Mouse (Mus musculus) myocyte (in vitro differentiated cells): Measurements from ENCODE around the gene Lrmda. TPM values are rescaled to one million over a fixed set of nuclear protein-coding genes. Genes with fewer than 3 reads are reported as not detected.

Source experiments
- H3K27me3 ChIP-seq: one replicate; pipeline ENCODE4 v1.6.1; 2011; ENCODE audit not compliant: control insufficient read depth, insufficient read depth, insufficient read length
- H3K36me3 ChIP-seq: one replicate; pipeline ENCODE4 v1.6.1; 2011; ENCODE audit not compliant: control insufficient read depth, insufficient read depth
- H3K4me2 ChIP-seq: one replicate; pipeline ENCODE4 v1.6.1; 2011; ENCODE audit warnings: low read depth, control low read depth
- H3K4me3 ChIP-seq: one replicate; pipeline ENCODE4 v1.5.1; 2011; ENCODE audit warnings: mild to moderate bottlenecking, control low read depth, moderate library complexity
- H3K79me2 ChIP-seq: one replicate; pipeline ENCODE4 v1.6.1; 2011; ENCODE audit not compliant: control insufficient read depth, insufficient read depth
- H3ac ChIP-seq: one replicate; pipeline ENCODE4 v1.6.1; 2011; ENCODE audit not compliant: control insufficient read depth, insufficient read length
- CEBPB ChIP-seq: IDR thresholded peaks from 2 replicates; pipeline ENCODE4 v1.6.1; 2011; ENCODE audit warnings: mild to moderate bottlenecking, moderate library complexity; ENCODE audit not compliant: poor library complexity, insufficient read depth, severe bottlenecking
- E2F4 ChIP-seq: IDR thresholded peaks from one replicate; pipeline ENCODE4 v1.6.1; 2011; ENCODE audit warnings: mild to moderate bottlenecking, control low read depth, moderate library complexity; ENCODE audit not compliant: insufficient read depth
- MAX ChIP-seq: IDR thresholded peaks from one replicate; pipeline ENCODE4 v1.6.1; 2011; ENCODE audit warnings: low read depth, mild to moderate bottlenecking, control low read depth
- MYOD1 ChIP-seq, 3 experiments: IDR thresholded peaks; one replicate each; pipeline ENCODE4 v1.6.1; 2011; ENCODE audit warnings: control low read depth in 2 of 3, low read depth in 2 of 3, mild to moderate bottlenecking in 2 of 3, moderate library complexity in 1 of 3; ENCODE audit not compliant: insufficient read length in 2 of 3, control insufficient read depth in 1 of 3
- MYOG ChIP-seq, 3 experiments: IDR thresholded peaks; one replicate each; pipeline ENCODE4 v1.6.1; 2011; ENCODE audit warnings: control low read depth in 2 of 3, low read depth in 2 of 3, mild to moderate bottlenecking in 2 of 3; ENCODE audit not compliant: insufficient read length in 2 of 3, control insufficient read depth in 1 of 3, insufficient read depth in 1 of 3
- POLR2A ChIP-seq: IDR thresholded peaks from one replicate; pipeline ENCODE4 v1.6.1; 2011; ENCODE audit warnings: low read depth, mild to moderate bottlenecking, control low read depth, moderate library complexity; ENCODE audit not compliant: insufficient read length
- POLR2AphosphoS2 ChIP-seq: IDR thresholded peaks from one replicate; pipeline ENCODE4 v1.6.1; 2011; ENCODE audit warnings: low read depth, control low read depth; ENCODE audit not compliant: insufficient read length
- REST ChIP-seq: IDR thresholded peaks from one replicate; pipeline ENCODE4 v1.6.1; 2011; ENCODE audit warnings: mild to moderate bottlenecking, control low read depth, moderate library complexity; ENCODE audit not compliant: insufficient read depth, insufficient read length
- SRF ChIP-seq: IDR thresholded peaks from one replicate; pipeline ENCODE4 v1.6.1; 2011; ENCODE audit warnings: low read depth; ENCODE audit not compliant: control insufficient read depth, insufficient read length
- TCF12 ChIP-seq: IDR thresholded peaks from one replicate; pipeline ENCODE4 v1.6.1; 2011; ENCODE audit warnings: mild to moderate bottlenecking, control low read depth; ENCODE audit not compliant: poor library complexity, insufficient read depth, severe bottlenecking
- TCF3 ChIP-seq: IDR thresholded peaks from one replicate; pipeline ENCODE4 v1.6.1; 2011; ENCODE audit warnings: low read depth, control low read depth; ENCODE audit not compliant: insufficient read length
- USF1 ChIP-seq: IDR thresholded peaks from one replicate; pipeline ENCODE4 v1.6.1; 2011; ENCODE audit warnings: low read depth, mild to moderate bottlenecking, control low read depth, moderate library complexity
- polyA plus RNA-seq: library from polyadenylated mRNA; unstranded; fragments of >200 nt; fragmentation: generic; extraction: Trizol; gene quantifications from one replicate; pipeline ENCODE4 v1.2.1, GENCODE M21; 2012; ENCODE audit warnings: missing spikeins

Lrmda gene
- polyA plus RNA-seq, 1 experiment: 1.9 TPM

DNA sequence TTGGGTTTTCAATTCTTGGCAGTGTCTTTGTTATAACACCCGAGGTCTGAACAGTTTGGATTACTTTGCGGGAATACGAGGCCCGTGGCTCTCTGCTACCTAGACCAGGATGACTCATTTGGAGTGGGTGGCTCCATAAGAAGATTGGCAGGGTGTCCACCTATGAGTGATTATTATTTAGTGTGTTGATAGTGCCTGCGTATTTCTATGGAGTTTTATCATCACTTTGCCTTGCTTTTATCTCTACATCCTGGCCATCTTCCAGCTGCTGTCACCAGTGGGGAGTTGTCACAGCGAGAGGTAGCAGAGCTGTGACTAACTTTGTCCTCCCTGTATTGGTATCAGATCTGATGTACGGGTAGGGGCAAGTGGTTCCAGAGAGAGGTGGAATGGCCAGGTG lies 393.7 kb downstream of the Lrmda start:
- no peaks in the 10 kb centered on the region for H3K79me2 ChIP-seq
- no peaks in the 10 kb centered on the region for H3K36me3 ChIP-seq
- no peak overlapping the region for H3K4me2 ChIP-seq
- H3ac ChIP-seq: no peak overlapping the region
- no peak overlapping the region for H3K4me3 ChIP-seq
- H3K27me3 ChIP-seq: peaks cover 5% of the 10 kb centered on the region
- no peak for TF ChIP-seq MAX

- Histone ChIP-seq H3K4me2 (no peak overlapping the region), H3K36me3 (no peaks in the 10 kb centered on the region), H3K79me2 (no peaks in the 10 kb centered on the region), H3K27me3 (no peaks in the 10 kb centered on the region), H3K4me3 (no peak overlapping the region), H3ac (no peak overlapping the region)
- no peak for TF ChIP-seq POLR2A
- no peak for TF ChIP-seq E2F4
- TF ChIP-seq MYOD1 (IDR thresholded peaks at IDR 0.05; ENCODE audit: control insufficient read depth in 1 of 3, insufficient read length in 2 of 3, low read depth in 2 of 3): no peak
- no peak for TF ChIP-seq REST
Observed at GRCm38 (mm10) chr14:22417706-22418105, 398.2 kb downstream of the Lrmda start.

GRCm38 (mm10) chr14:22421668-22422067 lies 402.2 kb downstream of the Lrmda start:
- H3K4me3 ChIP-seq: no peak overlapping the region
- H3K27me3 ChIP-seq: no peaks in the 10 kb centered on the region
- no peaks in the 10 kb centered on the region for H3K36me3 ChIP-seq
- H3ac ChIP-seq: no peak overlapping the region
- TF ChIP-seq MYOG (IDR thresholded peaks at IDR 0.05; ENCODE audit: control insufficient read depth in 1 of 3, insufficient read depth in 1 of 3, insufficient read length in 2 of 3, low read depth in 2 of 3): no peak
- TF ChIP-seq POLR2AphosphoS2: no peak
- TF ChIP-seq MYOD1 (IDR thresholded peaks at IDR 0.05; ENCODE audit: control insufficient read depth in 1 of 3, insufficient read length in 2 of 3, low read depth in 2 of 3): no peak
- TF ChIP-seq MAX: no peak
- no peak for TF ChIP-seq USF1
- no peak for TF ChIP-seq REST
- no peak for TF ChIP-seq TCF12
- no peak for TF ChIP-seq E2F4
- TF ChIP-seq SRF: no peak
- no peak for TF ChIP-seq POLR2A
- no peak for TF ChIP-seq CEBPB
- TF ChIP-seq TCF3: no peak
- no peaks in the 10 kb centered on the region for H3K79me2 ChIP-seq
- H3K4me2 ChIP-seq: no peak overlapping the region

DNA sequence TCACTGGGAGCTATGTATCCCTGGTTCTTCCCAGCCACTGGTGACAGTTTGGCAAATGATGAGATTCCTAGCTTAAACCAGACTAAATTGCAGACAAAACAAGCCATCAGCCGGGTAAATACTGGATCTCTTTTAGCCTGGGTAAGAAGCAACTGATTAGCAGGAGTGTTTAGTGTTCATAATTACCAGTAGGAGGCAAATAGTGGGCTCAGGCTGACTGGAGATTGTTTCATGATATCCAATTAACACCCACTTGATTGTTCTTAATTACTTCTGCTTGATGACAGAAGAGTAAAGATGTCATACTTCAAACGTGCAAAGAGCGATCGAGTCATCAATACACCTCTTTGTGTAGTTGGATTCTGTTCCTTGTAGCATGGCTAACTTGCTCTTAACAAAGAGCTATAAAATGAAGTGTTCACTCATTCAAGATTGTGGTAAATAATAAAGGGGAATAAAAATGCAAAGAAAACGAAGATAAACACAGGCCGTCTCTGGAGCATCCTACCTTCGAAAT lies 405.6 kb downstream of the Lrmda start:
- TF ChIP-seq REST: no peak
- TF ChIP-seq MYOG (IDR thresholded peaks at IDR 0.05; ENCODE audit: control insufficient read depth in 1 of 3, insufficient read depth in 1 of 3, insufficient read length in 2 of 3, low read depth in 2 of 3): no peak
- no peak for TF ChIP-seq POLR2AphosphoS2
- TF ChIP-seq POLR2A: no peak
- TF ChIP-seq CEBPB: no peak
- TF ChIP-seq MAX: no peak
- no peak for TF ChIP-seq E2F4
- TF ChIP-seq USF1: no peak
- TF ChIP-seq SRF: no peak
- Histone ChIP-seq H3ac (no peak overlapping the region), H3K4me2 (no peak overlapping the region), H3K36me3 (no peaks in the 10 kb centered on the region), H3K79me2 (no peaks in the 10 kb centered on the region), H3K27me3 (no peaks in the 10 kb centered on the region), H3K4me3 (no peak overlapping the region)

DNA sequence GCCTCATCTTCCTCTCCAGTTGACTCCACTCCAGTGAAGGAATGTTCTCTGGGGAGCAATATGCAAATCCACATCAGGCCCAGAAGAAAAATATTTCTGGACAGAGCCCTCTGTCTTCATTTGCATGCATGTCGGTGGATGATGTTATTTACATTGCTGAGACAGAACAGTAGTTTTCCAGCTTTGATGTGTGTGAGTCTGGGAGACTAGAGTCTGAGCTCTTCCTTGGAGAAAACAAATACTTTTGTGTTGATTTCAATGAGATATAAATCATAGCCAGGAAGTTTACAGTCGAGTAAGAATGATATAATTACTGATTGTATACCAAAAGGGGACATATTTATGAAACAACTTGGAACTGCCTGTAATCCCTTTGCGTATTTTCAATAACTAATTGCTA lies 415.9 kb downstream of the Lrmda start:
- H3K79me2 ChIP-seq: no peaks in the 10 kb centered on the region
- no peak overlapping the region for H3K4me3 ChIP-seq
- H3K4me2 ChIP-seq: no peak overlapping the region
- no peak overlapping the region for H3ac ChIP-seq
- no peaks in the 10 kb centered on the region for H3K36me3 ChIP-seq
- TF ChIP-seq MYOD1 (IDR thresholded peaks at IDR 0.05; ENCODE audit: control insufficient read depth in 1 of 3, insufficient read length in 2 of 3, low read depth in 2 of 3): no peak
- no peak for TF ChIP-seq POLR2AphosphoS2
- TF ChIP-seq TCF12: no peak
- no peak for TF ChIP-seq POLR2A
- no peak for TF ChIP-seq CEBPB
- H3K27me3 ChIP-seq: peaks cover 10% of the 10 kb centered on the region
